ENCODE assay signal across 21 mouse cellular contexts in genomic region chr13:28750949-28751692, GRCm38 (mm10).
A peak's percentile ranks its signal among the peaks of the same experiment; 100 is the strongest.
DNase-seq lines count a peak whose midpoint lies in the region; ATAC-seq and TF ChIP-seq lines count a peak whose summit lies in the region.
"Had no signal": no experiment of that assay in that cellular context is flagged by ENCODE, and none has a peak within 500 bp of the region (broad histone marks: within the 10 kb centered on the region; RNA-seq: fewer than 3 reads in every experiment).

No protein-coding gene starts in this region.

- no peak for ATAC-seq in embryonic facial prominence, embryonic 13.5 days (ENCODE audit: insufficient number of reproducible peaks, insufficient read depth, low FRiP score, low TSS enrichment, low read depth)
- peak; percentile 91 for ATAC-seq in lung, embryonic 14.5 days (ENCODE audit: insufficient read depth)
- ATAC-seq in lung, embryonic 16.5 days (ENCODE audit: low read depth), result peak; percentile 92
- ATAC-seq: hindbrain, embryonic 16.5 days; midbrain, embryonic 13.5 days had no signal

- H3K9me3 ChIP-seq in embryonic facial prominence, embryonic 13.5 days, result no peaks in the 10 kb centered on the region
- H3K9me3 ChIP-seq in embryonic facial prominence, embryonic 10.5 days, result no peaks in the 10 kb centered on the region
- H3K9me3 ChIP-seq in lung, embryonic 14.5 days (ENCODE audit: low read depth, low read length), result no peaks in the 10 kb centered on the region
- H3K9me3 ChIP-seq in lung, embryonic 16.5 days (ENCODE audit: control insufficient read depth, low read length), result no peaks in the 10 kb centered on the region
- H3K9me3 ChIP-seq: forebrain, embryonic 12.5 days; limb, embryonic 15.5 days; liver, embryonic 15.5 days; midbrain, embryonic 13.5 days; neural tube, embryonic 13.5 days had no signal

- no peak overlapping the region for H3K4me3 ChIP-seq in embryonic facial prominence, embryonic 13.5 days
- no peak overlapping the region for H3K4me3 ChIP-seq in embryonic facial prominence, embryonic 10.5 days
- H3K4me3 ChIP-seq in lung, embryonic 14.5 days (ENCODE audit: low read depth, low read length), result no peak overlapping the region
- no peak overlapping the region for H3K4me3 ChIP-seq in lung, adult 2 months (replicated peaks; ENCODE audit: extremely low read depth, low read depth, low read length)
- no peak overlapping the region for H3K4me3 ChIP-seq in lung, embryonic 16.5 days (ENCODE audit: low read length)
- H3K4me3 ChIP-seq in gastrocnemius, adult 2 months, result no peak overlapping the region
- H3K4me3 ChIP-seq: forebrain, embryonic 12.5 days; limb, embryonic 15.5 days; liver, embryonic 15.5 days; midbrain, embryonic 13.5 days; neural tube, embryonic 13.5 days had no signal

- peaks cover 40% of the 10 kb centered on the region for H3K4me1 ChIP-seq in embryonic facial prominence, embryonic 13.5 days
- H3K4me1 ChIP-seq in embryonic facial prominence, embryonic 10.5 days, result peaks cover 19% of the 10 kb centered on the region
- H3K4me1 ChIP-seq in lung, embryonic 14.5 days (ENCODE audit: insufficient read depth), result peaks cover 15% of the 10 kb centered on the region
- H3K4me1 ChIP-seq in lung, adult 2 months (ENCODE audit: control insufficient read depth, insufficient read depth, low read length), result peaks cover 3% of the 10 kb centered on the region; the same call in 1 of the 2 replicates
- peaks cover 21% of the 10 kb centered on the region for H3K4me1 ChIP-seq in lung, embryonic 16.5 days (replicated peaks; ENCODE audit: control insufficient read depth, insufficient read depth, low read length)
- H3K4me1 ChIP-seq: limb, embryonic 15.5 days; liver, embryonic 15.5 days had no signal

- WGBS in embryonic facial prominence, embryonic 13.5 days, result 61% methylated on average over 11 of the region's 11 CpGs
- 88% methylated on average over 11 of the region's 11 CpGs for WGBS in embryonic facial prominence, embryonic 10.5 days
- WGBS in lung, embryonic 14.5 days, result 51% methylated on average over 11 of the region's 11 CpGs
- WGBS in lung, adult 2 months, result 50% methylated on average over 11 of the region's 11 CpGs
- 53% methylated on average over 11 of the region's 11 CpGs for WGBS in lung, embryonic 16.5 days

- no peak for TF ChIP-seq POLR2A in lung, adult 2 months (IDR thresholded peaks at IDR 0.05; ENCODE audit: borderline replicate concordance, extremely low read depth, low read depth, low read length)

- TF ChIP-seq CTCF in lung, embryonic 14.5 days (IDR thresholded peaks at IDR 0.05; ENCODE audit: low read depth), result no peak
- no peak for TF ChIP-seq CTCF in lung, adult 2 months (IDR thresholded peaks at IDR 0.05; ENCODE audit: insufficient read depth, low read length)
- no peak for TF ChIP-seq CTCF in gastrocnemius, adult 2 months (IDR thresholded peaks at IDR 0.05)

- no peak overlapping the region for H3K4me2 ChIP-seq in embryonic facial prominence, embryonic 13.5 days
- no peak overlapping the region for H3K4me2 ChIP-seq in lung, embryonic 14.5 days
- H3K4me2 ChIP-seq in lung, embryonic 16.5 days (ENCODE audit: low read depth, low read length), result no peak overlapping the region
- H3K4me2 ChIP-seq: forebrain, embryonic 12.5 days; limb, embryonic 15.5 days; liver, embryonic 15.5 days; midbrain, embryonic 13.5 days; neural tube, embryonic 13.5 days had no signal

- no peaks in the 10 kb centered on the region for H3K27me3 ChIP-seq in embryonic facial prominence, embryonic 13.5 days
- H3K27me3 ChIP-seq in embryonic facial prominence, embryonic 10.5 days (replicated peaks; ENCODE audit: low read depth, poor library complexity, severe bottlenecking), result no peaks in the 10 kb centered on the region
- H3K27me3 ChIP-seq in lung, embryonic 14.5 days (ENCODE audit: insufficient read depth, low read length), result no peaks in the 10 kb centered on the region
- H3K27me3 ChIP-seq in lung, embryonic 16.5 days (ENCODE audit: control insufficient read depth, insufficient read depth, low read depth, low read length), result no peaks in the 10 kb centered on the region
- H3K27me3 ChIP-seq: forebrain, embryonic 12.5 days; limb, embryonic 15.5 days; liver, embryonic 15.5 days; midbrain, embryonic 13.5 days; neural tube, embryonic 13.5 days had no signal

- H3K36me3 ChIP-seq in embryonic facial prominence, embryonic 13.5 days, result no peaks in the 10 kb centered on the region
- H3K36me3 ChIP-seq in embryonic facial prominence, embryonic 10.5 days (replicated peaks), result no peaks in the 10 kb centered on the region
- H3K36me3 ChIP-seq in lung, embryonic 14.5 days (ENCODE audit: insufficient read depth), result no peaks in the 10 kb centered on the region
- H3K36me3 ChIP-seq in lung, embryonic 16.5 days (ENCODE audit: control insufficient read depth, insufficient read depth, low read length), result no peaks in the 10 kb centered on the region
- H3K36me3 ChIP-seq: forebrain, embryonic 12.5 days; limb, embryonic 15.5 days; liver, embryonic 15.5 days; midbrain, embryonic 13.5 days; neural tube, embryonic 13.5 days had no signal

- H3K27ac ChIP-seq in embryonic facial prominence, embryonic 13.5 days, result peak overlapping the region; percentile 39; the same call in 1 of the 2 replicates
- no peak overlapping the region for H3K27ac ChIP-seq in embryonic facial prominence, embryonic 10.5 days (replicated peaks)
- H3K27ac ChIP-seq in lung, embryonic 14.5 days (ENCODE audit: low read depth), result peak overlapping the region; percentile 80
- peak overlapping the region; percentile 67 for H3K27ac ChIP-seq in lung, embryonic 16.5 days (ENCODE audit: low read length)
- no peak overlapping the region for H3K27ac ChIP-seq in gastrocnemius, adult 2 months
- H3K27ac ChIP-seq: forebrain, embryonic 12.5 days; limb, embryonic 15.5 days; liver, embryonic 15.5 days; midbrain, embryonic 13.5 days; neural tube, embryonic 13.5 days had no signal

- intact Hi-C loops in gastrocnemius, adult 2 months (cut with DNase I), result no loop called here

- no peak overlapping the region for H3K9ac ChIP-seq in embryonic facial prominence, embryonic 13.5 days
- no peak overlapping the region for H3K9ac ChIP-seq in lung, embryonic 14.5 days
- no peak overlapping the region for H3K9ac ChIP-seq in lung, embryonic 16.5 days (ENCODE audit: low read length)
- H3K9ac ChIP-seq: forebrain, embryonic 12.5 days; limb, embryonic 15.5 days; liver, embryonic 15.5 days; midbrain, embryonic 13.5 days; neural tube, embryonic 13.5 days had no signal

- DNase-seq in embryonic facial prominence, embryonic 10.5 days (ENCODE audit: low spot score), result no peak
- DNase-seq in lung, embryonic 14.5 days, result peak; percentile 95
- no peak for DNase-seq in lung, adult 2 months
- no peak for DNase-seq in adrenal gland, postnatal 10 days
- DNase-seq in gastrocnemius, adult 2 months, result no peak
- no peak for DNase-seq in adrenal gland, postnatal 4 days (ENCODE audit: low spot score in 2 of 2)
- DNase-seq: adrenal gland, adult 2 months; cerebellum, adult 9-11 months; gastrocnemius, postnatal 36 days; kidney, adult 18-20 months; kidney, postnatal 10 days; right cerebral cortex, adult 18-20 months; thymus, postnatal 14 days had no signal

Comparison
In these comparisons a context has a peak if more than half of its experiments do, and no peak if none do; other contexts are left out.
1. H3K27ac ChIP-seq: peak in embryonic facial prominence, embryonic 13.5 days (single experiment), lung, embryonic 14.5 days (single experiment) and lung, embryonic 16.5 days (single experiment); none in embryonic facial prominence, embryonic 10.5 days (single experiment) and gastrocnemius, adult 2 months (single experiment).